Mouse (Mus musculus) intestine, embryonic 16.5 days (tissue): ENCODE measurements at regions not wholly inside any gene's neighbourhood (a gene's known extent, or its start where the extent isn't known, plus 50 kb on each side); places are given as distances from the start of the nearest gene placed in this dataset.
A peak's percentile ranks its signal among the peaks of the same experiment; 100 is the strongest.

Experiments used
- ATAC-seq: fragments of 200-750 bp; cut with Nextera tagmentation; 2 replicates; pipeline ENCODE4 v1.8.0; 2017; ENCODE audit warnings: moderate TSS enrichment, moderate library complexity
- H3K27ac ChIP-seq: fragments of 300-500 bp; sonication (generic); 2 replicates; pipeline ENCODE4 v1.5.1; 2014; ENCODE audit warnings: mild to moderate bottlenecking, low read length
- H3K27me3 ChIP-seq: fragments of 300-500 bp; sonication (generic); replicated peaks from 2 replicates; pipeline ENCODE4 v1.6.1; 2014; ENCODE audit warnings: low read length, control low read depth, mixed read lengths; ENCODE audit not compliant: control insufficient read depth, insufficient read depth
- H3K36me3 ChIP-seq: fragments of 300-500 bp; sonication (generic); 2 replicates; pipeline ENCODE4 v1.6.1; 2014; ENCODE audit warnings: low read length, control low read depth; ENCODE audit not compliant: control insufficient read depth, insufficient read depth
- H3K4me1 ChIP-seq: fragments of 300-500 bp; sonication (generic); 2 replicates; pipeline ENCODE4 v1.6.1; 2014; ENCODE audit warnings: low read length, control low read depth, mixed read lengths; ENCODE audit not compliant: control insufficient read depth, insufficient read depth
- H3K4me2 ChIP-seq: fragments of 300-500 bp; sonication (generic); 2 replicates; pipeline ENCODE4 v1.6.1; 2014; ENCODE audit warnings: low read depth, low read length, control low read depth
- H3K4me3 ChIP-seq: fragments of 300-500 bp; sonication (generic); 2 replicates; pipeline ENCODE4 v1.5.1; 2014; ENCODE audit warnings: mild to moderate bottlenecking, low read length
- H3K9ac ChIP-seq: fragments of 300-500 bp; sonication (generic); 2 replicates; pipeline ENCODE4 v1.6.1; 2014; ENCODE audit warnings: low read depth, low read length
- H3K9me3 ChIP-seq: fragments of 300-500 bp; sonication (generic); 2 replicates; pipeline ENCODE4 v1.6.1; 2016; ENCODE audit warnings: low read length, control low read depth; ENCODE audit not compliant: control insufficient read depth
- whole genome bisulfite sequencing: fragments of 180-500 bp; shearing (Covaris S2); extraction: QIAGEN DNeasy Blood & Tissue Kit; methylation state at CpG from one replicate; pipeline ENCODE4 v1.1.7; 2014; 5-methylcytosine and 5-hydroxymethylcytosine counted together

- Histone ChIP-seq H3K27me3 (no peaks in the 10 kb centered on the region), H3K9ac (no peak overlapping the region), H3K9me3 (no peaks in the 10 kb centered on the region), H3K4me1 (peaks cover 8% of the 10 kb centered on the region; the same call in 1 of the 2 replicates), H3K36me3 (no peaks in the 10 kb centered on the region), H3K27ac (no peak overlapping the region), H3K4me2 (no peak overlapping the region), H3K4me3 (no peak overlapping the region)
- 39% methylated on average over 5 of the region's 5 CpGs for WGBS
- ATAC-seq = no peak
Observed at GRCm38 (mm10) chr9:23156820-23157570, 65.9 kb upstream of the Bmper start.

GRCm38 (mm10) chr9:23158499-23158898 lies 64.4 kb upstream of the Bmper start:
- Histone ChIP-seq H3K27ac (no peak overlapping the region), H3K9ac (no peak overlapping the region), H3K36me3 (no peaks in the 10 kb centered on the region), H3K9me3 (no peaks in the 10 kb centered on the region), H3K4me2 (no peak overlapping the region), H3K4me1 (peaks cover 5% of the 10 kb centered on the region; the same call in 1 of the 2 replicates), H3K4me3 (no peak overlapping the region), H3K27me3 (no peaks in the 10 kb centered on the region)
- ATAC-seq = peak; percentile 52; the same call in 1 of the 2 replicates
- WGBS = 49% methylated on average over 1 of the region's 1 CpGs

DNA sequence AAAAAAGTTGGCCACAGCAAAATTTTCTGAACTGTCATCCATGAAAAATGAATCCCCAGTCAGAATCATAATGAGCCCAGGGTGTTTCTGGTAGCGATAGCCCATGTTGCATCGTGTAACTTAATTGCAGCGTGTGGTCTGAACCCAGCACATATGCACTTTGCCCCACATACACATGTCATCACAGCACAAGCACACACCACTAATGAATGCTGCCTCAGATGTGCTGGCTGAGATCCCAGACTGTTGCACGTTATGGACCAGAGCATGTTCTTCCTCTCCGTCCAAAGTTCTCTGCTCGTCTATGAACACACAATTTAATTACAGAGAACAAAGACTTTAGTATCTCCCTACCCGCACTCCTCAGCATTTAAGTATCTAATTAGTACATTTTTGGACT lies 61.5 kb upstream of the Bmper start:
- ATAC-seq = no peak
- Histone ChIP-seq H3K27me3 (no peaks in the 10 kb centered on the region), H3K9ac (no peak overlapping the region), H3K4me3 (no peak overlapping the region), H3K27ac (no peak overlapping the region), H3K9me3 (no peaks in the 10 kb centered on the region), H3K4me2 (no peak overlapping the region), H3K36me3 (no peaks in the 10 kb centered on the region), H3K4me1 (peaks cover 5% of the 10 kb centered on the region; the same call in 1 of the 2 replicates)
- 55% methylated on average over 7 of the region's 7 CpGs for WGBS

DNA sequence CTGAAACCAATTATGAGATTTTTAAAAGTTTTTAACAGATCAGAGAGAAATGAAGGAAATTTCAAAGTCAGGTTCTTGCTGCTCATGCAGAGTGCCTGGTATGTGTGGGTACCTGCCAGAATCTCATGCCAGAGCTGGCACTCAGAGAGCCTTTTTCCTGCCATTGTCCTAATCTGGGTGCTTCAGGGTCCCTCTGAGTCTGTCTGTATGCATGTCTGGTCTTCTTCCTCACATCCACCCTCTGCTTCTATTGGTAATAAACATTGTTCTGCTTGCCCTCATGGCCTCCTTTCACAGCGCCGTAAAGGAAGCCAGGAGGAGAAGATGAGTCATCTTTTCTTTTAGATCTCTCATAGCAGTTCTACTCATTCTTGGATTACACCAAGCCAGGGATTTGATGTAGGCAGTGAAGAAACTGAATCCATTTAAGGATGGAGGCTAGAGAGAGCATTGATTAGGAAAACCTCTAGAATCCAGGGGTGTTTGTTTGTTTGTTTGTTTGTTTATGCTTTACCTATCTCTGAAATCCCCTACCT lies 55.8 kb upstream of the Bmper start:
- no peaks in the 10 kb centered on the region for H3K9me3 ChIP-seq
- no peak overlapping the region for H3K9ac ChIP-seq
- no peaks in the 10 kb centered on the region for H3K4me1 ChIP-seq
- H3K4me3 ChIP-seq = no peak overlapping the region
- no peak overlapping the region for H3K4me2 ChIP-seq
- no peaks in the 10 kb centered on the region for H3K36me3 ChIP-seq
- 47% methylated on average over 2 of the region's 2 CpGs for WGBS
- no peak for ATAC-seq
- H3K27me3 ChIP-seq = no peaks in the 10 kb centered on the region
- no peak overlapping the region for H3K27ac ChIP-seq

GRCm38 (mm10) chr9:23167716-23168115 lies 55.2 kb upstream of the Bmper start:
- no peak overlapping the region for H3K27ac ChIP-seq
- no peaks in the 10 kb centered on the region for H3K4me1 ChIP-seq
- no peaks in the 10 kb centered on the region for H3K9me3 ChIP-seq
- no peak overlapping the region for H3K9ac ChIP-seq
- ATAC-seq = no peak
- H3K4me2 ChIP-seq = no peak overlapping the region
- no peaks in the 10 kb centered on the region for H3K27me3 ChIP-seq
- WGBS = 67% methylated on average over 4 of the region's 4 CpGs
- no peak overlapping the region for H3K4me3 ChIP-seq
- H3K36me3 ChIP-seq = no peaks in the 10 kb centered on the region

GRCm38 (mm10) chr9:23168149-23168548 lies 54.7 kb upstream of the Bmper start:
- Histone ChIP-seq H3K27me3 (no peaks in the 10 kb centered on the region), H3K4me3 (no peak overlapping the region), H3K9me3 (no peaks in the 10 kb centered on the region), H3K4me1 (no peaks in the 10 kb centered on the region), H3K4me2 (no peak overlapping the region), H3K27ac (no peak overlapping the region), H3K9ac (no peak overlapping the region), H3K36me3 (no peaks in the 10 kb centered on the region)
- no peak for ATAC-seq
- WGBS = 57% methylated on average over 4 of the region's 4 CpGs

DNA sequence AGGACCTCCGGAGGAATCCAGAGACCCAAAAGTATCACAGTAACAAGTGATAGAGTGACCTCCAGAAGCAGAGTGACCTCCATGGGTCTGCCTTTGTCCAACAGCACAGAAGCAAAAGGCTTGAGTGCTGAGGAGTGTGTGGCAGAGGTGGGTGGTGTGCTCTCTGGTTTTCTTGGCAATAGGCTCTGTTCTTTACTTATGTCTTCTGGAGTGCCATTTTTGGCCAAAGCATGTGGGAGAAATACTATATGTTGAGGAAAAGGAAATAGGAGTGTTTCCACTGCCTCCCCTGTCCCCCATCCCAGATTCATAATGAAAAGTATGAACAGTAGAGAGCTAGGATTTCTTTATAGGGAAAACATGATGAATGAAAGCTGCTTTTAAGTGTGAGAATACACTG lies 51.5 kb upstream of the Bmper start:
- no peaks in the 10 kb centered on the region for H3K36me3 ChIP-seq
- 100% methylated on average over 1 of the region's 1 CpGs for WGBS
- no peak overlapping the region for H3K4me3 ChIP-seq
- no peaks in the 10 kb centered on the region for H3K27me3 ChIP-seq
- no peaks in the 10 kb centered on the region for H3K9me3 ChIP-seq
- no peak overlapping the region for H3K9ac ChIP-seq
- no peak overlapping the region for H3K4me2 ChIP-seq
- H3K4me1 ChIP-seq = no peaks in the 10 kb centered on the region
- no peak overlapping the region for H3K27ac ChIP-seq
- no peak for ATAC-seq
